Mouse (Mus musculus): Measurements from ENCODE around the gene Prkcz. TPM values are rescaled to one million over a fixed set of nuclear protein-coding genes. Genes with fewer than 3 reads are reported as not detected.
"Not testable (repeated sequence)": the region's sequence is repeated elsewhere in the genome, so short reads cannot be mapped to it uniquely, and the experiment has no call there.

Gene Prkcz
- total RNA-seq, 1 experiment from 2014 or later, result 5.7 TPM

DNA sequence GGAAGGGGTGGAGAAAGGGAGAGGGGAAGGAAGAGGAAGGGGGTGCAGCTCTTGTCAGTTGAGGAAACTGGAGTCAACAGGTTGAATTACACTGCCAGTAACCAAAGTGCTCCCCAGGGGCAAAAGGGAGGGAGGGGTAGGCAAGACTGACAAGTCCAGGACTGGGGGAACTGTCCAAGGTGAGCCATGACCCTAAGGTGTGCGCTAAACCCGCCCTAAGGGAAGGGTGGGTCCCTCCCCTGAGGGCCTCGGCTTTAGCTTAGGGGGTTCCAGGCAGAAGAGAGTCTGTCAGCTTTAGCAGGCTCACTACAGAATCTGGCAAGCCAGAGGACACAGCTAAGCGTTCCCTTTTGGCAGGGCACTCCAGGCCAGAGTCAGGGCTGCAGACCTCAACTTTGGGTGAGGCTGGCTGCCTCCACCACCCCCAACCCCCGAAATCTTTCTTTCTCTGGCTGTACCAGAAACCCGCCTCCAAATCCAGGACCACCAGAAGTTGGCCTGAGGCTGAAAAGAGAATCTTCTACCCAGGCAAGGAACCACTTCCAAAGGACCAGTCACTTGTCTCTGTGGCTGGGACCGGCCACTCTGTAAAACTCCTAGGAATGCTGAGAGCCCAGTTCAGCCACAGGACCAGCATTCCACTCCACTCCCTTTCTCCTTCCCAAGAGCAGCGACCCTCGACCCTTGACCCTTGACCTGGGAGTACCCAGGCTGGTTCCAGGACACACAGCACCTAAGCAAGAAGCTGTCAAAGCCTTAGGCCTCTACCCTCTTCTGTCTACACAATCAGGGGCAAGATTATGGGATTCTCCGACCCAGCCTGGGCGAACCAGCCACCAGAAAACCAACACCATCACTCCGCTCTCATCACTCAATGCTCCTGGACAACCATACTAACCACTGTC is 1.3 kb downstream of the Prkcz start:
- DNase-seq, result no peak

- DNase-seq, result peak; percentile 16
These were observed 3.6 kb downstream of the Prkcz start for GRCm38 (mm10) chr4:155357601-155358000.

GRCm38 (mm10) chr4:155356354-155356753 is 4.8 kb downstream of the Prkcz start:
- DNase-seq, result no peak

GRCm38 (mm10) chr4:155354546-155354945 is 6.6 kb downstream of the Prkcz start:
- DNase-seq, result no peak

DNA sequence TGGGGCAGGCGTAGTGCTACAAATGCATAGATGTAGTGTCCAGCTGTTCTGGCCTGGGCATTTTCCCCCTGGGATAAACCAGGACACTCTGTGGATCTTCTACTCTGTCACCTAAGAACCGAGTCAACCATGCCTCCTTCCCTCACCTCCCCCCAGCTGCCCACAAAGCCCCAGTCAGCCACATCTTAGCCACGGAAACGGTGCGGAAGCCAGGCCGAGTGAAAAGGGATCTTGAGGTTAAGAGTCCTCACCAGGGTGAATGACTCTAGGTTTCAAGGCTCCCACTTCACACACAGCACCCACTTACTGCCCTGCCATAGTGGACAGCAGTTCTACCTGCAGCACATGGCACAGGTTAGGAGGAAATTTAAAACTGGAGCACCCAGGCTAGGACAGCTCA is 7.1 kb downstream of the Prkcz start:
- DNase-seq, result no peak

DNA sequence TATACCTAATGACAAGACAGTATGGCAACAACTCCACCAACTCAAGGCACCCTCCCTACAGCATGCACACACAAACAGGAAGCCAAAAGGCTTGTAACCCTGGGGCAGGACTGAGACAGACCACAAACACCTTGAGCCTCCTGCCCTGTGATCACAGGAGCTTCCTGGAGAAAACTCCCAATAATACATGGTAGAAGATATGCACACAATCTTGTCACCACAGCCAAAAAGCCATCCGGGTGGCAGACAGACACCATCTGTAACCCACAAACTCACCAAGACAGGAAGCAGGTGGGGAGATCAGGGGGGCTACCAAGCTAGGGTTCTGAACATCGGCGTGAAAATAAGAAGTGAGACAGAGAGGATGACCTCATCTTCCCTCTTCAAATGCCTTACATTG is 8.6 kb downstream of the Prkcz start:
- DNase-seq, result no peak

DNA sequence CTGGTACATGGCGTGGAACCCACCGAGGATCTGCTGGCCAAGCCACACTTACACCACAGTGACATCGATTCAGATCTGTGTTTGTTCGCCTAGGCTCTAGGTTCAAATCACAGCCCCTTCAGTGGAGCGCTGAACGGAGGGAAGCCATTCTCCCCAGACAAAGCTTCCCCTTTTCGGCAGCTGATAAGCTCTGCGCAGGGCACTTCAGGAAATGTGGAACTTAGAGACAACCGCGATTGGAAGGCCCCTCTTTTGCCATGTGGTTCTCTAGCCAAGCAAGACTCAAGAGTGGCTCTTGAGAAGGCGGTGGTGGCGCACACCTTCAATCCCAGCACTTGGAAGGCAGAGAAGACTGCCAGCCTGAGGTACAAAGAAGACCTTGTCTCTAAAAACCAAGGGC is 14.8 kb downstream of the Prkcz start:
- DNase-seq, result no peak

GRCm38 (mm10) chr4:155345608-155345953 is 15.6 kb downstream of the Prkcz start:
- peak; percentile 68 for DNase-seq

GRCm38 (mm10) chr4:155344716-155345607 is 16.2 kb downstream of the Prkcz start:
- peak; percentile 12 for DNase-seq

GRCm38 (mm10) chr4:155344299-155344600 is 16.9 kb downstream of the Prkcz start:
- DNase-seq, result no peak

DNA sequence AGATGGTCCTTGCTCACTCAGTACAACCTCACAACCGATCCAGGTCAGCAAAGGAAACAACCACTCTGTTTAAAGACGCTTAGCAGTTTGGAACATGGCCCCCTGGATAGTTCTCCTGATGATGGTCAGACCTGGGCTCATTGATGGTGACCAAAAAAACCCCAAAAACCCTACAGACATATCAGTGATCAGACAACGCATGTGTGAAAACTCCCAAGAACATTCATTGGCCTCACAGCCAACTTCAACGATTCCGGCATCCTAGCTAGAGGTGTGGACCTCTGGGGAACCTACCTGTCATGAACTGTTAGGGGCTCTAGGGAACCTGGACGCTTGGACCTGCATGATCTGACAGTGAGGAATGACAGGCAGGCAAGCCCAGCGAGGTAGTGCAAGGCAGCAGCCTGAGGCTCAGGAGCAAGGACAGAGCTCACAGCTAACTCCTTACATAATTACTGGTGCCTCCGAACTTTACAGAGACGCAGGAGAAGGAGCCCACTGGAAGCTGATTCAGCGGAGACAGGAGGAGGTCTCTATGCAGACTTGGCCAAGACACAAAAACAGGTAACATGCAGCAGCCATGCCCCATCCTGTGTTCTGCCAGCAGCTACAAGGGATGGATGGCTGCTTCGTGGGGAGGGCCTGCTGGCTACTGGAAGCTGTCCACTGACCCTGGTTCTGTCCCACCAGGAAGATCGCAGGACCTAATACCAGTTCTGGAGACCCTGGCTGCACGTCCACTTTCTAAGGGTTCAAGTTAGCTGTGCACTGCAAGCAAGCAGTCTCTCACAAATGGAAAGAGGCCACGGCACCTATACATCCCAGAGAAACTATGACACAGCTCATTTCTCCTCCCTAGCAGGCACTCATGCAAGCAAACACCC is 17.5 kb downstream of the Prkcz start:
- DNase-seq, result no peak

DNA sequence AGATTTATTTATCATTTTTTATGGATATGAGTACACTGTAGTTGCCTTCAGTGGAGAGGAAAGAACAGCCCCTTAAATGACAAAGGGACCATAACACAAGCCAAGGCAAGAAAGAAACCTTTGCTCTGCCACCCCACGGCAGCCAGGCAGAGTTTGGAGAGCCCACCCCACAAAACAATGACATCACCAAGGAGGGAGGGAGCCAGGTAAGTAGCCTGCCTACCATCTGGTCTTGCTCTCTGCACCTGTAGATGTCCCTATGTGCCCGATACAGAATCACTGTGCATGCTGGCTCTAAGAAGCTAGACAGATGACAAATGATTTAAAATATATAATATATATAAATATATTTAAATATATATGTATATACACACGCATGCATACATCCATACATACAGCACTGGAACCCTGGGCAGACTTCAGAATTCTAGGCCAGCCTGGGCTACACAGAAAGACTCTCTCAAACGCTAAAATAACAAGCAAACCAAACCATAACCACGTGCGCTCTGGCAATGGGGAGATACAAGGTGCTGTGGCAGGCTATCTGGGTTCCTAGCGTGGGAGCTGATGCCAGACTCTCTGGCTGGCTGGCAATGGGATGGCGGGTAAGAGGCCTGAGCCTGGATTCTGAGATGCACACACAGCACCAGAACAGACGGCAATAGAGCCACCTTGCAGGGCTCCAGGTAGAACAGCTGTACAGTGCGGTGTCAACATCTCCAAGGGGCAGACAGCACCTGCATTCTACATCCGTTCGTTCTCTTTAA is 24.7 kb downstream of the Prkcz start:
- no peak for DNase-seq

DNA sequence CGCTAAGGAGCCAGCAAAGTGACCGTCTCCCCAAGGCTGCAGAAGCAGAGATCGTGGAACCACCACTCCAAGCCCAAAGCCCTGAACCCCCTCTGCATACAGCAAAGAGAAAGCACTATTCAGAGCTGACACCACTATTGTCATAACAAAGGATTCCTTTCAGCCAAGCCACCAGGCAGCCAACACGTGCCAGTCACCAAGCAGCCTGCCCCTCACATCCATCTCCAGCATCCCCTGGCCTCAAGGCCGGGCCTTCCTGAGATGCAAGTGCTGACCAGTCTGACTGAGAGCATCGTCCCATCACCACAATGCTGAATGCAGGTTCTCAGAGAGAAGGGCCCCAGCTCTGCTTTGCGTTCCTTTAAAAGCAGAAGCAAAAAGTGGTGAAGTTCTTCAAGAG is 28.9 kb downstream of the Prkcz start:
- no peak for DNase-seq

DNA sequence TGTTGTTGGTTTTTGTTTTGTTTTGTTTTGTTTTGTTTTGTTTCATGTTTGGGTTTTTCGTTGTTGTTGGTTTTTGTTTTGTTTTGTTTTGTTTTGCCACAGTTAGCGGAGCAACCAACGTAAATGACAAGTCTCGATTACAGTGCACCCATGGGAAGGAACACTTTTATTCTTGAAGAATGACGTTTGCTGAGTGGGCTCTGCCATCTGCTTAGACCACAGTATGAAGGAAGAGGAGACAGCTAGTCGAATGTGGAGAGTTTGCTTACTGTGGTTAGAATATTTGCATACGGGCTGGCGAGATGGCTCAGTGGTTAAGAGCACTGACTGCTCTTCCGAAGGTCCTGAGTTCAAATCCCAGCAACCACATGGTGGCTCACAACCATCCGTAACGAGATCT is 32.8 kb downstream of the Prkcz start:
- not testable (repeated sequence) for DNase-seq

GRCm38 (mm10) chr4:155325773-155326172 is 35.4 kb downstream of the Prkcz start:
- DNase-seq, result no peak

GRCm38 (mm10) chr4:155324511-155324910 is 36.6 kb downstream of the Prkcz start:
- no peak for DNase-seq

- no peak for DNase-seq
These were observed 37.9 kb downstream of the Prkcz start for GRCm38 (mm10) chr4:155323081-155323795.

- DNase-seq, result peak; percentile 63
These were observed 40.6 kb downstream of the Prkcz start for GRCm38 (mm10) chr4:155320281-155321244.

- DNase-seq, result peak; percentile 48
These were observed 42.9 kb downstream of the Prkcz start for GRCm38 (mm10) chr4:155318266-155318665.

DNA sequence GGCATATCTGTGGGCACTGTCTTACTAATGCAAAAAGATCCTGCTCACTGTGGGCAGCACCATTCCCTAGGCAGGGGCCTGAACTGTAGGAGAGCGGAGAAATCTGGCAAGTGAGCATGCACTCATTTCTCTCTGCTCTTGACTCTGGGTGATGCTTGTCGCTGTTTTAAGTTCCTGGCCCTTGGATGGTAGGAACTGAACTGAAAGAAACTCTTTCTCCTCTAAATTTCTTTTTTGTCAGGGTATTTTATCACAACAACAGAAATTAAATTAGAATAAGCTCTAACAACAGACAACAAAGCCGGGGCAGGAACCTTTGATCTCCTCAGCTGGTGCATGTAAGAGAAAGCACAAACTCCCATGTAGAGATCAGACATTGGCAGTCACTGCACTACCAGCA is 46.1 kb downstream of the Prkcz start:
- DNase-seq, result no peak

All from adrenal gland, postnatal 14 days (tissue).